Mouse (Mus musculus): ENCODE measurements around the gene Paxbp1. TPM values are rescaled to one million over a fixed set of nuclear protein-coding genes. Genes with fewer than 3 reads are reported as not detected.

The Paxbp1 gene
- total RNA-seq, 1 experiment, result 57.9 TPM

- H3K36me3 ChIP-seq (ENCODE audit: control insufficient read depth, insufficient read depth, low read length, poor library complexity, severe bottlenecking), result no peaks in the 10 kb centered on the region
- H3K4me1 ChIP-seq (ENCODE audit: control insufficient read depth in 2 of 2, insufficient read depth in 2 of 2, low read length in 2 of 2, poor library complexity in 1 of 2), result peaks cover 0 to 14% of the 10 kb centered on the region in 2 experiments; a peak in 2 of 4 replicates
- no peak overlapping the region for H3K27ac ChIP-seq (ENCODE audit: insufficient read depth, low read depth, low read length, poor library complexity, severe bottlenecking)
- H3K9me3 ChIP-seq (ENCODE audit: control insufficient read depth, insufficient read depth, low read depth, low read length), result no peaks in the 10 kb centered on the region
- no peak overlapping the region for H3K9ac ChIP-seq (ENCODE audit: insufficient read depth, low read depth, low read length, poor library complexity, severe bottlenecking)
- no peak overlapping the region for H3K4me3 ChIP-seq (ENCODE audit: insufficient read depth in 1 of 2, low read depth in 1 of 2, low read length in 2 of 2, poor library complexity in 1 of 2, severe bottlenecking in 1 of 2)
- TF ChIP-seq ZNF384 (IDR thresholded peaks at IDR 0.05; ENCODE audit: low read depth, low read length) (no peak), CHD2 (IDR thresholded peaks at IDR 0.05; ENCODE audit: low read depth, low read length) (no peak), MAFK (IDR thresholded peaks at IDR 0.05; ENCODE audit: insufficient read depth, low read depth, low read length) (no peak), HCFC1 (IDR thresholded peaks at IDR 0.05; ENCODE audit: borderline replicate concordance, insufficient read depth, low read length) (no peak), ZC3H11A (IDR thresholded peaks at IDR 0.05; ENCODE audit: borderline replicate concordance, low read depth, low read length) (peak; percentile 79)
- in situ Hi-C loops (cut with MboI; ENCODE audit: low sequenced_read_pairs in 2 of 2, unreplicated experiment in 2 of 2), result no loop called here
- peak; percentile 84 for DNase-seq (ENCODE audit: low read depth, low spot score)
Observed at GRCm38 (mm10) chr16:91073163-91073892, 29.0 kb upstream of the Paxbp1 start.

DNA sequence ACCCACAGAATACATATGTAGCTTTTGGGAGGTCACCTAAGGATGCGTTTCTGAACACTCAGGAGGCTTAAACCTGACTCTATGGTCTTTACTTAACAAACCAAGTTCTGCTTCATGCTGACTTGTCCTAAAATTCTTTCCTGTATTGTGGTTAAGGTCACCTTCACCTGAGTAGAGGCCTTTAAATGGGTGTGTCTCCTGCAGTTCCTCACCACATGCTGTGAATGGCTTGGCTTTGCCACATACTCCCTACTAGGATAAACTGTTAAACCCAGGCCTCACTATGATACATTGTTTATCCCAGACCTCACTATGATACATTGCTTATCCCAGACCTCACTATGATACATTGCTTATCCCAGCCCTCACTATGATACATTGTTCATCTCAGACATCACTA lies 27.9 kb upstream of the Paxbp1 start:
- peak; percentile 27 for DNase-seq (ENCODE audit: low read depth, low spot score)
- no peak overlapping the region; the same call in 1 of the 2 replicates for H3K9ac ChIP-seq (ENCODE audit: insufficient read depth, low read depth, low read length, poor library complexity, severe bottlenecking)
- H3K4me3 ChIP-seq (ENCODE audit: insufficient read depth in 1 of 2, low read depth in 1 of 2, low read length in 2 of 2, poor library complexity in 1 of 2, severe bottlenecking in 1 of 2), result no peak overlapping the region
- H3K4me1 ChIP-seq (ENCODE audit: control insufficient read depth in 2 of 2, insufficient read depth in 2 of 2, low read length in 2 of 2, poor library complexity in 1 of 2), result peaks cover 0 to 14% of the 10 kb centered on the region in 2 experiments; a peak in 2 of 4 replicates
- in situ Hi-C loops (cut with MboI; ENCODE audit: low sequenced_read_pairs in 2 of 2, unreplicated experiment in 2 of 2), result no loop called here
- H3K9me3 ChIP-seq (ENCODE audit: control insufficient read depth, insufficient read depth, low read depth, low read length), result no peaks in the 10 kb centered on the region
- H3K27ac ChIP-seq (ENCODE audit: insufficient read depth, low read depth, low read length, poor library complexity, severe bottlenecking), result no peak overlapping the region
- H3K36me3 ChIP-seq (ENCODE audit: control insufficient read depth, insufficient read depth, low read length, poor library complexity, severe bottlenecking), result no peaks in the 10 kb centered on the region
- TF ChIP-seq HCFC1 (IDR thresholded peaks at IDR 0.05; ENCODE audit: borderline replicate concordance, insufficient read depth, low read length) (no peak), CHD2 (IDR thresholded peaks at IDR 0.05; ENCODE audit: low read depth, low read length) (no peak), ZC3H11A (IDR thresholded peaks at IDR 0.05; ENCODE audit: borderline replicate concordance, low read depth, low read length) (no peak), MAFK (IDR thresholded peaks at IDR 0.05; ENCODE audit: insufficient read depth, low read depth, low read length) (no peak), ZNF384 (IDR thresholded peaks at IDR 0.05; ENCODE audit: low read depth, low read length) (no peak)

GRCm38 (mm10) chr16:91068969-91069368 lies 24.6 kb upstream of the Paxbp1 start:
- DNase-seq (ENCODE audit: low read depth, low spot score), result no peak
- Histone ChIP-seq H3K4me3 (ENCODE audit: insufficient read depth in 1 of 2, low read depth in 1 of 2, low read length in 2 of 2, poor library complexity in 1 of 2, severe bottlenecking in 1 of 2) (no peak overlapping the region), H3K9ac (ENCODE audit: insufficient read depth, low read depth, low read length, poor library complexity, severe bottlenecking) (no peak overlapping the region), H3K9me3 (ENCODE audit: control insufficient read depth, insufficient read depth, low read depth, low read length) (no peaks in the 10 kb centered on the region), H3K36me3 (ENCODE audit: control insufficient read depth, insufficient read depth, low read length, poor library complexity, severe bottlenecking) (no peaks in the 10 kb centered on the region), H3K4me1 (ENCODE audit: control insufficient read depth in 2 of 2, insufficient read depth in 2 of 2, low read length in 2 of 2, poor library complexity in 1 of 2) (peaks cover 0 to 14% of the 10 kb centered on the region in 2 experiments; a peak in 2 of 4 replicates), H3K27ac (ENCODE audit: insufficient read depth, low read depth, low read length, poor library complexity, severe bottlenecking) (no peak overlapping the region)
- TF ChIP-seq ZNF384 (IDR thresholded peaks at IDR 0.05; ENCODE audit: low read depth, low read length), result no peak
- no peak for TF ChIP-seq HCFC1 (IDR thresholded peaks at IDR 0.05; ENCODE audit: borderline replicate concordance, insufficient read depth, low read length)
- no peak for TF ChIP-seq CHD2 (IDR thresholded peaks at IDR 0.05; ENCODE audit: low read depth, low read length)
- no peak for TF ChIP-seq MAFK (IDR thresholded peaks at IDR 0.05; ENCODE audit: insufficient read depth, low read depth, low read length)
- no peak for TF ChIP-seq ZC3H11A (IDR thresholded peaks at IDR 0.05; ENCODE audit: borderline replicate concordance, low read depth, low read length)
- in situ Hi-C loops (cut with MboI; ENCODE audit: low sequenced_read_pairs in 2 of 2, unreplicated experiment in 2 of 2), result no loop called here

DNA sequence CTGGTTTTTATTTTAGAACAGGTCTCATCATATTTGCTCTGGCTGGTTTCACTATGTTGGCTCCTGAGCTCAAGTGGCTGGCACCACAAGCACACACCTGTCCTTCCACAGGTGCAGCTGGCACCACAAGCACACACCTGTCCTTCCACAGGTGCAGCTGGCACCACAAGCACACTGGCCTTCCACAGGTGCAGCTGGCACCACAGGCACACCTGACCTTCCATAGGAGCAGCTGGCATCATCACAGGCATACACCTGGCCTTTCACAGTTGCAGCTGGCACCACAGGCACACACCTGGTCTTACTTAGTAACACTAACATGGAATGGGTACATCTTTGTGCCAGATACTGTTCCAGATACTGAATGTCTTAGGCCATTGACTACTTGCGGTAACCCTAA lies 22.8 kb upstream of the Paxbp1 start:
- H3K4me1 ChIP-seq (ENCODE audit: control insufficient read depth in 2 of 2, insufficient read depth in 2 of 2, low read length in 2 of 2, poor library complexity in 1 of 2), result peaks cover 0 to 8% of the 10 kb centered on the region in 2 experiments; a peak in 2 of 4 replicates
- TF ChIP-seq ZNF384 (IDR thresholded peaks at IDR 0.05; ENCODE audit: low read depth, low read length) (no peak), MAFK (IDR thresholded peaks at IDR 0.05; ENCODE audit: insufficient read depth, low read depth, low read length) (no peak), ZC3H11A (IDR thresholded peaks at IDR 0.05; ENCODE audit: borderline replicate concordance, low read depth, low read length) (no peak), HCFC1 (IDR thresholded peaks at IDR 0.05; ENCODE audit: borderline replicate concordance, insufficient read depth, low read length) (no peak), CHD2 (IDR thresholded peaks at IDR 0.05; ENCODE audit: low read depth, low read length) (no peak)
- no peak overlapping the region for H3K4me3 ChIP-seq (ENCODE audit: insufficient read depth in 1 of 2, low read depth in 1 of 2, low read length in 2 of 2, poor library complexity in 1 of 2, severe bottlenecking in 1 of 2)
- no peak for DNase-seq (ENCODE audit: low read depth, low spot score)
- no peaks in the 10 kb centered on the region for H3K9me3 ChIP-seq (ENCODE audit: control insufficient read depth, insufficient read depth, low read depth, low read length)
- no peak overlapping the region for H3K27ac ChIP-seq (ENCODE audit: insufficient read depth, low read depth, low read length, poor library complexity, severe bottlenecking)
- H3K36me3 ChIP-seq (ENCODE audit: control insufficient read depth, insufficient read depth, low read length, poor library complexity, severe bottlenecking), result no peaks in the 10 kb centered on the region
- no peak overlapping the region for H3K9ac ChIP-seq (ENCODE audit: insufficient read depth, low read depth, low read length, poor library complexity, severe bottlenecking)
- in situ Hi-C loops (cut with MboI; ENCODE audit: low sequenced_read_pairs in 2 of 2, unreplicated experiment in 2 of 2), result no loop called here
